Mouse (Mus musculus): ENCODE measurements around the gene Sept7. TPM values are rescaled to one million over a fixed set of nuclear protein-coding genes. Genes with fewer than 3 reads are reported as not detected.
"Not testable (repeated sequence)": the region's sequence is repeated elsewhere in the genome, so short reads cannot be mapped to it uniquely, and the experiment has no call there.

The Sept7 gene
- polyA plus RNA-seq, 2 experiments from 2014 or later: 425 to 492 TPM

- ATAC-seq: no peak
These were observed 8.2 kb downstream of the Sept7 start for GRCm38 (mm10) chr9:25260411-25260810.

DNA sequence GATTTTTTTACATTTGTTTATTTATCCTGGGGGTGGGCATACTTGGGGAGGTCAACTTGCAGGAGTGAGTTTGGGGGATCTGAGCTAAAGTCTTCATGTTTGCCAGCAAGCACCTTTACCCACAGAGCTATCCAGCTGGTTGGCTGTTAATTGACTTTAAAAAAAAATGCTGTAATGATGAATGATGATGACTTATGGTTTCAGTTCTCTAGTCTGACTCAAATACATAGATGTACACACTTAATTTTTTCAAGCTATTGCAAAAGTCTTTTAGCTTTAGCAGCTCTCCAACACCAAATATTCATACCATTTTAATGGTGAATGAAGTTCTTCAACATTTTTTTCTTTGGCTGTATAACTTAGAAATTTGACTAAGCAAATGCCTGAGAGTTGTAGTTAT is 8.7 kb downstream of the Sept7 start:
- ATAC-seq: peak; percentile 25

- peak; percentile 62 for ATAC-seq
These were observed 9.8 kb downstream of the Sept7 start for GRCm38 (mm10) chr9:25262087-25262486.

DNA sequence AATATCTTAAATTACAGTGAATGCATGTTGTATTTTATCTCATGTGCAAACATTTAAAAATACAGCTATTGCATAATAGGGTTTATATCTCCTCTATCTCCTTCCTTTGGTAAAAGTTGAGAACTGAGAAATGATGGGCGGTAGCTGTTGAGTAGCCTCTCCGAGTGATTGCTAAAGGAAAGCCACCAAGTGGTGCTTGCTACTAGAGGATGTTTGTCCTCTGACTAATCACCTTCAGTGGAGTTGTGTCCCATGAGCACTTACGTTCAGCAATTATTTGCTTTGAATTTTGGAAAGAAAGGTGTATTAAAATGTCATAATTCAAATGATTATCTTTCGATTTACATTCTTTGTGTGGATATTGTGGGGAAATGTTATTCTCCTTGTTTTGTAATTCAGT is 13.6 kb downstream of the Sept7 start:
- no peak for ATAC-seq

DNA sequence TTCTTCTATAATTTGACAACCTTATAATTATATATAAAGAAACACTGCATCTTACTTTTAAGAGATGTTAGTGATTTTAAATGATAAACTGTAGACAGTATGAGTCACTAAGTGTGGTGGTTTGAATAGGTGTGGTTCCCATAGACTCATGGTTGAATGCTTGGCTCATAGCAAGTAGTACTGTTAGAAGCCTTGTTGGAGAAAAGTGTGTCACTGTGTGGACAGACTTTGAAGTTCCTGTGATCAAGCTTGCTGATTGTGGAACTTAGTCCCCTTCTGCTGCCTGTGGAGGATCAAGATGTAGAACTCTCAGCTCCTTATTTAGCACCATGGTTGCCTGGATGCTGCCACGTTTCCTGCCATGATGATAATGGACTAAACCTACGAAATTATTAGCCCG is 14.9 kb downstream of the Sept7 start:
- no peak for ATAC-seq

- no peak for ATAC-seq
These were observed 15.3 kb downstream of the Sept7 start for GRCm38 (mm10) chr9:25267574-25267973.

GRCm38 (mm10) chr9:25271902-25272301 is 19.7 kb downstream of the Sept7 start:
- no peak for ATAC-seq

DNA sequence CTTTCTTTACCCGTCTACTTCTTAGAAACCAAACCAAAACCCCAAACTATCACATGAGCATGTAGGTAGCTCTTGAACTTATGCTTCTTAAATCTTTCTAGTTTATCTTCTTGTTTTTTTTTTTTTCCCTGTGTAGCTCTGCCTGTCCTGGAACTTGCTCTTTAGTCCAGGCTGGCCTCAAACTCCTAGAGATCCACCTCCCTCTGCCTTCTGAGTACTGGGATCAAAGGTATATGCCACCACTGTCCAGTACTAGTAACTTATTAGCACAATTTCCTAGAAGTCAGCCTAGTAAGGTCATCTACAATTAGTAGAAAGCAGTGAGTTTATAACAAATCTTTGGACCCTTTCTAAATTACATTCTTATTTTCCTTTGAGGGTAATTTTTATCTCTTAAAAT is 37.6 kb downstream of the Sept7 start:
- no peak for ATAC-seq

- peak; percentile 87 for ATAC-seq
These were observed 57.4 kb downstream of the Sept7 start for GRCm38 (mm10) chr9:25309505-25310182.

- ATAC-seq: no peak
These were observed 62.1 kb downstream of the Sept7 start for GRCm38 (mm10) chr9:25314304-25314703.

- ATAC-seq: peak; percentile 66
These were observed 65.7 kb downstream of the Sept7 start for GRCm38 (mm10) chr9:25317827-25318505.

DNA sequence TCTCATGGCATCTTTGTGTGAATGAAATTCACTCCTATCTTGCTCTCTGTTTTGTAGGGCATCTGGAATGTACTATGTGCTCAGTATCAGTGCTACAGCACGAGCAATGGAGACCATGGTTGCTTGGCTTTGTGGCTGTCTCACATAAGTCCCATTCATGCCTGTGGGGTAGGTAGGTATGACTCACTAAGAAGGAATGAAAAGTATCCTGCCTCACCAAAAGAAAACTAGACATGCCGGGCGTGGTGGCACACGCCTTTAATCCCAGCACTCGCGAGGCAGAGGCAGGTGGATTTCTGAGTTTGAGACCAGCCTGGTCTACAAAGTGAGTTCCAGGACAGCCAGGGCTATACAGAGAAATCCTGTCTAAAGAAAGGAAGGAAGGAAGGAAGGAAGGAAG is 67.4 kb downstream of the Sept7 start:
- ATAC-seq: not testable (repeated sequence)

DNA sequence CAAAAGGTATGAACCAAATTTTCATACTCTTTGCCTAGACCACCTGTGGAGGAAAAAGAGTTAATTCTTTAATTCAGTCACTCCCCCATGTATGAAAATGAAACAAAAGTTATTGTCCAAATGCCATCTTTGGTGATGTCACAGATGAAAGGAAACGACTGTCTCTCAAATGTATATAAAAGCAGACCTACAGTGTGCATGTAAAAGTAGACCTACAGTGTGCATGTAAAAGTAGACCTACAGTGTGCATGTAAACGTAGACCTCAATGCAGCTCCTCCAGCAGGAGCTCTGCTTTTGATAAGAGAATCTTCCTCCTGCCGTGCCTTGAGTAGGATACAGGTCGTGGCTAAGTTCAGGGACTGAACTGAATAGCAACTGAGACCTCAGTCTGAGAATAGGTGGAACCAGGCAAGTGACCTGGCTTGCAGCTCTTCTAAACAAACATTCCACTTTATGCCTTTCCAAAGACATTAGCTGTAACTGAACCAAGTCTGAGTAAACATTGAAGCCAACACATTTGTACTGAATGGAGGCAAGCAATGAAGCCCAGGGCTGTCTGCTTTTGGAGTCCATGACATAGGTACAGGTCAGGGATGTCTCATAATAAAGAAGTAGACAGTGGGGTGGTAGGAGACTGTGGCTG is 75.6 kb downstream of the Sept7 start:
- no peak for ATAC-seq

DNA sequence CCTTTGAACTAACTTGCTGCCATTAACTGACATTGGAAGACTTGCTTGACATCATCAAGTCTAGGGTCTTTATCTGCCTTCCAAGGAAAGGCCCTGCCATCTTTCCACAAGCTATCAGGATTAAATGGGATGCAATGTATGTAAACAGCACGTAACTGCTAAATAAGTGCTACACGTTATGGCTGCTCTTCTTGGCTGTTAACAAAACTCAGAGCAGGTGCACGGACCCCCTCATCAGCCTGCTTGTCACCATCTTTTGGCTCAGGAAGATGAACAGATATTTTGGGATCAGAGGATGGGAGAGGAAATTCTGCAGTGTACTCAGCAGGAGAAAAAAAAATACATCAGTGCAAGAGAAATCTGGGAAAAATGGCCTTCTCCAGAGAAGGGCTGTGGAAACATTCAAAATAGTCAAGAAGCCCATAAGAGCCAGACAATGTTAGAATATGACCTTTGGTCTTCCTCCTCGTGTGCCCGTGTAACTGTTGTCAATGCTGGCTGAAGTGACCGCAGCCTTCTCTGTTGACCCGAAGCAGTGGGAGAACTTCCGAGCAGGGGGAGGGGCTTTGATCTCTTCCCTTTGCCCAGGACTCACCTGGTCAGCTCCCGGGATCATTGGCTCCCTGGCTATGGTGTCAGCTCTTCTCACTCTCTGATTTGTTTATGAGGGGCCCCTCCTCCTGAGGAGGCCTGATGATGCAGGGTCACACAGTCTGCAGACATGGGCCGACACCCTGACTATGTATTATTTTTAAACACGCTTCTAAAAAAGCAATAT is 76.9 kb downstream of the Sept7 start:
- ATAC-seq: no peak

DNA sequence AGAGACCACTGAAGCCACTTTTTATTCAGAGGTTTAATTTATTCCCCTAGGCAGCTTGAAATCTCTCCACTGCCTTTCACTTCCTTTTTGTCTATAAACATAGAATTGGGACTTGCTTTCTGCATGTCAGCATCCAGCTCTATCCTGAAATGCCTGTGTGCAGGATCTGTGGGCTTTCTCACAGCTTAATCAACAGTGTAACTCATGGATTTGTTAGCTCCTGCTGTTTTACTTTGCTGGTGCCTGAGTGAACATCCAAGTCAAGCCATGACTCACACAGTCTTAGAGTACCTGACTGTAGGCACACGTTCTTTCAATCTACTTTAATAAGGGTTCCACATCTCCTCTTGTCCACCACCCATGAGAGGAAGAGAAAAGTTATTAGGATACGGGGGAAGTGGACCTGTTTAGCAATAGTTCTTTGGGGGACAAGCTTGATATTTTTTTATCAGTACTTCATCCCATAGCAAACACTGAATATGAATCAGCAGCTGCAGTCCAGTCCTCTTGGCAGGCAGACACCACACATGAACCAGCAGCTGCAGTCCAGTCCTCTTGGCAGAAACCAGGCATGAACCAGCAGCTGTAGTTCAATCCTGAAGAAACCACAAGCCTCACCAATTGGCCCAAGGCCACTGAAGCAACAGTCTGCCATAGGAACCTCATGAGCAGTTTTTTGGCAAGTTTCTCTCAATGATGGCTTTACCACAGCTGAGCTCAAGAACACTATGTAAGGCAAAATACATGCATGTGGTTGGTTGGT is 85.4 kb downstream of the Sept7 start:
- no peak for ATAC-seq

GRCm38 (mm10) chr9:25340412-25340811 is 88.2 kb downstream of the Sept7 start:
- ATAC-seq: no peak

GRCm38 (mm10) chr9:25353775-25354174 is 101.5 kb downstream of the Sept7 start:
- no peak for ATAC-seq

GRCm38 (mm10) chr9:25355806-25356205 is 103.6 kb downstream of the Sept7 start:
- no peak for ATAC-seq

- no peak for ATAC-seq
These were observed 105.3 kb downstream of the Sept7 start for GRCm38 (mm10) chr9:25357589-25357988.

GRCm38 (mm10) chr9:25358018-25358417 is 105.8 kb downstream of the Sept7 start:
- ATAC-seq: no peak

Data from activated CD4-positive, CD25-positive, alpha-beta regulatory T cell, adult 4 months (primary cell).